Mouse (Mus musculus): ENCODE measurements around the gene Chd5. TPM values are rescaled to one million over a fixed set of nuclear protein-coding genes. Genes with fewer than 3 reads are reported as not detected.

Gene Chd5
- polyA plus RNA-seq, 1 experiment = 67.5 TPM

DNA sequence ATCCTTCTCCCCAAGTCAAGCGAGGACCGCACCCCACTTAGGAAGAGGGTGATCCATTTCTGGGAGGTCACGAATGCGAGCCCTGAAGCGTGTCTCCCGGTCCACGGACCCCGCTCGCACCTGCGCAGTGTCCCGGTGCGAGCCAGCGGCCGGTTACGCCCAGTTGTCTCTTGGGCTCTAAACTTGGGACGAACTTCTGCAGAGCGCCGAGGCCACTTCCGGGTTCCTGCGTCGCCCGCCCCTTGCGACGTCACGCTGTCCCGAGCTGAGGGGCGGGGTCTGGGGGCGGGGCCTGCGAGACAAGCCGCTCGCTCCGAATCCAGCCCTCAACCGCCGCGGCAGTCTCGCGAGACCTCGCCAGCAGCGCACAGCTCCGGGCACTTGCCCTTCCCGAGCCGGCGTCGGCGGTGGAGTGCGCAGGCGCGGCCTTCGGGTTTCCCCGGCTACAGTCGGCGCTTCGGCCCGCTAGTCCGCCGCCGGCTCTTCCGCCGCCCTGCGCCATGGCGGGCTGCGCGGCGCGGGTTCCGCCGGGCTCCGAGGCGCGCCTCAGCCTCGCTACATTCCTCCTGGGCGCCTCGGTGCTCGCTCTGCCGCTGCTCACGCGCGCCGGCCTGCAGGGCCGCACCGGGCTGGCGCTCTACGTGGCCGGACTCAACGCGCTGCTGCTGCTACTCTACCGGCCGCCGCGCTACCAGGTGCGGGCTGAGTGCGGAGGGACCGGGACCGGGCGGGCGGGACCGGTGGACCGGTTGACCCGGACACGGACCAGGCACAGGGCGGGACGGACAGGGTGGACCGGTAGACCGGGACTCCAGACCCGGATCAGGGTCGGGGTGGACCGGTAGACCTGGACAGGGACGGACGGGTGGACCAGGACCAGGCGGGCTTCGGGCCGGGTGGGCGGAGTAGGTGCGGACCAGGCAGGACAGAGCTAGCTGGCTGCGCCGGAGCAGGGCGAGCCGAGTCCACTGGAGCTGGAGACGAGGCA is 41.3 kb upstream of the Chd5 start, which contains the start of gene Icmt:
TSS of gene Icmt (plus strand) at position 354 of the 988 bp plus-strand sequence.
- peak within 1 kb of the TSS; percentile 66 for H3K27ac ChIP-seq (ENCODE audit: insufficient read depth, low read length)
- TF ChIP-seq CTCF (IDR thresholded peaks at IDR 0.05; ENCODE audit: extremely low read depth, insufficient read depth, low read length) (no peak), POLR2A (IDR thresholded peaks at IDR 0.05; ENCODE audit: extremely low read depth, insufficient read depth, low read length) (peak; percentile 45; the same call in 1 of the 2 replicates)
- peak within 1 kb of the TSS; percentile 94 for H3K4me3 ChIP-seq (ENCODE audit: insufficient read depth, low read length)
- peaks cover 5% of the 10 kb centered on the region for H3K4me1 ChIP-seq (ENCODE audit: control insufficient read depth, insufficient read depth, low read length)

DNA sequence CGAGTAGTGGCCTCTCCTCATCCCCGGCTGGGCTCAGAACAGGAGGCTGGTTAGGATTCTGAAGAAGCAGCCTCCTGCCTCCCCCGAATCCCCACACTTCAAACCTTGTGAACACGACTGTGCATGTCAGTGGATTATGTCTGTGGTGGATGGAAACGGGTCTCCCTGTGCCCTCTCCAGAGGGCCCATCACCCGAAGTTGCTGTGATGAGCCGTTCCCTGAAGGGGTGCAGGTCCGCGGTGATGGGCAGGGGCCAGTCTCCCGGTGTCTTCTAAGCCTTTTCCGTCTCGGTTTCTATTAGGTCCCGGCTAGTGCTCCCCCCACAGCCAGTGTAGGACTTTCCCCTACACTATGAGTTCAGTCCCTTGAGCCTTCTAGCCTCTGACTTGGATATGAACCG is 39.6 kb upstream of the Chd5 start:
- Histone ChIP-seq H3K4me1 (ENCODE audit: control insufficient read depth, insufficient read depth, low read length) (peaks cover 5% of the 10 kb centered on the region), H3K4me3 (ENCODE audit: insufficient read depth, low read length) (no peak overlapping the region), H3K27ac (ENCODE audit: insufficient read depth, low read length) (no peak overlapping the region)
- TF ChIP-seq POLR2A (IDR thresholded peaks at IDR 0.05; ENCODE audit: extremely low read depth, insufficient read depth, low read length) = no peak
- TF ChIP-seq CTCF (IDR thresholded peaks at IDR 0.05; ENCODE audit: extremely low read depth, insufficient read depth, low read length) = no peak

DNA sequence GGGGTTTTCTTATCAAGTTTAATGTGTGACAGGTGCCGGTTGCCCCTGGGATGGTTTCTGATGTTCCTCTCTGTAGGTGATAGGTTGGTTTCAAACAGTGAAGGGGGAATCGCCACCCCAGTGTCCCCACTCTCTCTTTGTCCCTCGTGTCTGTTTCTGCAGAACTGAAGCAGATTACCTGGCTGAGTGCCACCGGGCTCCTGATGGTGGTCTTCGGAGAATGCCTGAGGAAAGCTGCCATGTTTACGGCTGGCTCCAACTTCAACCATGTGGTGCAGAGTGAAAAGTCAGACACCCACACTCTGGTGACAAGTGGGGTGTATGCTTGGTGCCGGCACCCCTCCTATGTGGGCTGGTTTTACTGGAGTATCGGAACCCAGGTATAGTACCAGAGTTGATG is 38.1 kb upstream of the Chd5 start:
- TF ChIP-seq POLR2A (IDR thresholded peaks at IDR 0.05; ENCODE audit: extremely low read depth, insufficient read depth, low read length) (no peak), CTCF (IDR thresholded peaks at IDR 0.05; ENCODE audit: extremely low read depth, insufficient read depth, low read length) (no peak)
- Histone ChIP-seq H3K27ac (ENCODE audit: insufficient read depth, low read length) (no peak overlapping the region), H3K4me3 (ENCODE audit: insufficient read depth, low read length) (no peak overlapping the region), H3K4me1 (ENCODE audit: control insufficient read depth, insufficient read depth, low read length) (peaks cover 5% of the 10 kb centered on the region)

DNA sequence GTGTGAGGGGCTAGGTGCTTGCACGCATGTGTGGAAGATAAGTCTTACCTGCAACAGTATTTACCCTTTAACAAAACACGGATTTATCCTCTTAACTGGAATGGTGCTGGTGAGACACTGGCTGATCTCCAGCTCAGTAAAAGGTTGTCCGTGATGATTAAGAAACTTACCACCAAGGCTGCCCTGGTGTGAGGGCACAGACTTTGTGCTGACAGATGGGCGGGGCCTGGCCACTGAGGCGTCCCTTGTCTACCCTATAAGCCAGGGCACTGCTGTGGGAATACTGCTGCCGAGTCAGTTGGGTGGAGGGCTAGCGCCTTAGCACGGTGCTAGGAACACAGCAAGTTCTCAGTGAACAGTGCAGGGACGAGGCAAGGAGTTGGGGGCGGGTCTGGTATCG is 36.4 kb upstream of the Chd5 start:
- H3K4me3 ChIP-seq (ENCODE audit: insufficient read depth, low read length) = no peak overlapping the region
- H3K4me1 ChIP-seq (ENCODE audit: control insufficient read depth, insufficient read depth, low read length) = peaks cover 5% of the 10 kb centered on the region
- TF ChIP-seq POLR2A (IDR thresholded peaks at IDR 0.05; ENCODE audit: extremely low read depth, insufficient read depth, low read length) = no peak
- no peak overlapping the region for H3K27ac ChIP-seq (ENCODE audit: insufficient read depth, low read length)

DNA sequence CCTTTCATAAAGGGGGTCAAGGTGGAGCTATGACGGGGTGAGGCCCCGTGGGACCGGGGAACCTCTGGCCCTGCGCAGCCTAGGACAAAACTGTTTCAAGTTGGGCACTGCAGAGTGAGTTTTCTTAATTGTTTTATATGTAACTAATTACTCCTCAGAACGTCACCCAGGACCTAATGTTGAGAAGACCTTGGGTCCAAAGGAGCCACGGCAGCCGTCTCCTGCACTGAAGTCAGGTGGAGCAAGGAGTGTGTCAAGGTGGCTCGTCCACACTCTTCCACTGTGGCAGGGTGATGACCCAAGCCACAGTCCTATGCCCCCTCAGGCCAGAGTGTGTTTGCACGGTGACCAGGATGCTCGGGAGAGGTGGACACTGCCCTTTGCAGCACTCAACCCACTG is 35.3 kb upstream of the Chd5 start:
- no peak overlapping the region for H3K27ac ChIP-seq (ENCODE audit: insufficient read depth, low read length)
- TF ChIP-seq POLR2A (IDR thresholded peaks at IDR 0.05; ENCODE audit: extremely low read depth, insufficient read depth, low read length) (no peak), CTCF (IDR thresholded peaks at IDR 0.05; ENCODE audit: extremely low read depth, insufficient read depth, low read length) (no peak)
- no peak overlapping the region for H3K4me3 ChIP-seq (ENCODE audit: insufficient read depth, low read length)
- H3K4me1 ChIP-seq (ENCODE audit: control insufficient read depth, insufficient read depth, low read length) = peaks cover 3% of the 10 kb centered on the region

DNA sequence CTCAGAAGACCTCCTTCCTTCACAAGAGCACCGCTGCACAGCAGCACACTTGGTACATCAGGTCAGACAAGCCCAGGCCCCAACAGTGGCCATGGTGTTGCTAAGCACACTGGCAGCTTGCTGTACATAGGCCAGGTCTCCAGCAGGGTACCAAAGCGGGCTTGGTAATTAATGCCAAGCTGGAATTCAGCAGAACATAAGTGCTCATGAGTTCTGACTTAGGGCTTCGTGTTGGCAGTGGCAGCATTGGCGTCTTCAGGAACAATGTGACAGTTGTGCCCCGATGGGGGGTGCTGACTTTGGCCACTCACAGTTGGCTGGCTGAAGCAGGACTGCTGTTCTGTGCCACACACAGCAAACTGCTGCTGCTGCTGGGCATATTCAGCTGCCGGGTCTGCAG is 33.8 kb upstream of the Chd5 start:
- H3K4me3 ChIP-seq (ENCODE audit: insufficient read depth, low read length) = no peak overlapping the region
- no peak overlapping the region for H3K27ac ChIP-seq (ENCODE audit: insufficient read depth, low read length)
- no peaks in the 10 kb centered on the region for H3K4me1 ChIP-seq (ENCODE audit: control insufficient read depth, insufficient read depth, low read length)
- TF ChIP-seq CTCF (IDR thresholded peaks at IDR 0.05; ENCODE audit: extremely low read depth, insufficient read depth, low read length) (no peak), POLR2A (IDR thresholded peaks at IDR 0.05; ENCODE audit: extremely low read depth, insufficient read depth, low read length) (no peak)

DNA sequence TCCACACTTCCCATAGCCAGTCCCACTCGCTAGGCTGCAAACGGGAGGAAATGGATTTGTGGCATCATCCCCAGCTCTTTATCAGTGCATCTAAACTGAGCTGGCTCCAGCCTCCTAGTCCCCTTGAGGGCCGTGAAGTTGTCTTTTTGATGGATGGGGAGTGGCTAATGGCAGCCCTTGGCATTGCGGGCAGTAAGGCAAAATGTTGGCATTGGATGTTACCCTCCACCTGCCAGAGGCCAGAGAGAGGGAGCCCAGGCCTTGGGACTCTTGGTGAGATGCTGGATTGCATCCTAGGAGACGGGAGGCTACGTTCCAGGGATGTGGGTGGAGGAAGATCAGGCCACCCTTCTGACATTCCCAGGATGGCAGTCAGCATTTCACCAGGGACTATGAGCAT is 32.5 kb upstream of the Chd5 start:
- TF ChIP-seq CTCF (IDR thresholded peaks at IDR 0.05; ENCODE audit: extremely low read depth, insufficient read depth, low read length) (no peak), POLR2A (IDR thresholded peaks at IDR 0.05; ENCODE audit: extremely low read depth, insufficient read depth, low read length) (no peak)
- no peak overlapping the region for H3K27ac ChIP-seq (ENCODE audit: insufficient read depth, low read length)
- H3K4me1 ChIP-seq (ENCODE audit: control insufficient read depth, insufficient read depth, low read length) = no peaks in the 10 kb centered on the region
- no peak overlapping the region for H3K4me3 ChIP-seq (ENCODE audit: insufficient read depth, low read length)

DNA sequence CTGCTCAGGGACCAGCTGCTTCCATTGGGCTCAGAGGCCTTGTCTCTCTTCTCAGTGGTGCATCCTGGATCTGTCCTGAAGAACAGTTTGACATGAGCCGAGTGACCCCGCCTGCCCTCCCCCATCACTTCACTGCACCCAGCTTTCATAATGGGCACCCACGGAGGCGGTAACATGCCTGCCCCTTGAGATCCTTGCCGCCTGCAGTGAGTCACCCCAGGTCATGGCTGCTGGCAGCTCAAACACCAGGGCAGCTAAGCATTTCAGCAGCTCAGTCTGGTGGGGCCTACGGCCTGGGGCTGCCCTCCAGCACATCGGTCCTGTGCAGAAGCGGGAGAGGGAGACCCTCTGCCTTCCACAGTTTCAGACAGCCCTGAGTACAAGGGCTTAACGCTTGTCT is 30.9 kb upstream of the Chd5 start:
- TF ChIP-seq CTCF (IDR thresholded peaks at IDR 0.05; ENCODE audit: extremely low read depth, insufficient read depth, low read length) = no peak
- TF ChIP-seq POLR2A (IDR thresholded peaks at IDR 0.05; ENCODE audit: extremely low read depth, insufficient read depth, low read length) = no peak
- H3K4me3 ChIP-seq (ENCODE audit: insufficient read depth, low read length) = no peak overlapping the region
- H3K27ac ChIP-seq (ENCODE audit: insufficient read depth, low read length) = no peak overlapping the region
- no peaks in the 10 kb centered on the region for H3K4me1 ChIP-seq (ENCODE audit: control insufficient read depth, insufficient read depth, low read length)

DNA sequence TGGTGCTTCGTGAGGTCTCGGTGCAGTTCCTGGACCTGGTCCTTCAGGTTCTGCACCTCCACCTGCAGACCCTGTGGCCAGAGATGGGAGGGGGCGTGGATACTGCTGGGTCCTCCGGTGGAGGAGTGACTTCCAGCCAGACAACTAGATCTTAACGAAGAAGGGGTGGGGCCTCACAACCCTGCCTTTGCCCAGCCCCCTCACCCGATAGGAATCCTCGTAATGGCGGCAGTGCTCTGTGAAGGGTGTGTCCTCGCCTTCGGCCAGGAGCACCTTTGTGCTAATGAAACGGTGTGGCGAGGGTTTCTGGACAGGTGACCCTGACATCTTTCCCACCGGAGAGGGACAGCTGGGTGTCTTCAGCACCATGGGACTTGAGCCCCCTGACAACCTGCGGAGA is 26.3 kb upstream of the Chd5 start:
- Histone ChIP-seq H3K27ac (ENCODE audit: insufficient read depth, low read length) (no peak overlapping the region), H3K4me1 (ENCODE audit: control insufficient read depth, insufficient read depth, low read length) (no peaks in the 10 kb centered on the region), H3K4me3 (ENCODE audit: insufficient read depth, low read length) (no peak overlapping the region)
- no peak for TF ChIP-seq CTCF (IDR thresholded peaks at IDR 0.05; ENCODE audit: extremely low read depth, insufficient read depth, low read length)
- TF ChIP-seq POLR2A (IDR thresholded peaks at IDR 0.05; ENCODE audit: extremely low read depth, insufficient read depth, low read length) = no peak

DNA sequence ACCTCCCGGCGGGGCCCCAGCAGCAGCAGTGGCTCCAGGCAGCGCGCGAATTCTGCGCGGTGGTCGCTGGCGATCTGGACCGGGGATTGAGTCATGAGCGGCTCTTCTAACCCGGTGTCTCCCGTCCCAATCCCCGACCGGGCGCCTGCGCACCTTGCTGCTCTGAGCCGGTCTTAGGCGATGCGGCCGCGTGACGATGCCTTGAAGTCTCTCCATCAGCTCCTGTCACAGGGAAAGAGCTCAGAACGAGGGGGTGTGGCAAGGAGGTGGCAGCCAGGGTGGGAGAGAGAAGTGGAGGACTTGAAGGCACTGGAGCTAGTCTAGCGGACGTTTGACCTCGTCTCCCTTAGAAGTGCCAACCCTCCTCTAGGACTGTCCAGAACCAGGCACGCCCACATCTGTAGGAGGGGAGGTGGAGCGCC is 25.2 kb upstream of the Chd5 start:
- Histone ChIP-seq H3K4me1 (ENCODE audit: control insufficient read depth, insufficient read depth, low read length) (no peaks in the 10 kb centered on the region), H3K4me3 (ENCODE audit: insufficient read depth, low read length) (peak overlapping the region; percentile 19), H3K27ac (ENCODE audit: insufficient read depth, low read length) (no peak overlapping the region)
- TF ChIP-seq CTCF (IDR thresholded peaks at IDR 0.05; ENCODE audit: extremely low read depth, insufficient read depth, low read length) (no peak), POLR2A (IDR thresholded peaks at IDR 0.05; ENCODE audit: extremely low read depth, insufficient read depth, low read length) (no peak)
